Mouse (Mus musculus): ENCODE results near the gene Ms4a12. TPM values are rescaled to one million over a fixed set of nuclear protein-coding genes. Genes with fewer than 3 reads are reported as not detected.
A peak's percentile ranks its signal among the peaks of the same experiment; 100 is the strongest.

Gene Ms4a12
- polyA plus RNA-seq, 1 experiment from 2014 or later, result not detected

- Histone ChIP-seq H3K4me1 (no peaks in the 10 kb centered on the region), H3K9me3 (no peaks in the 10 kb centered on the region), H3K4me3 (no peak overlapping the region), H3K36me3 (replicated peaks) (no peaks in the 10 kb centered on the region), H3K27ac (replicated peaks) (no peak overlapping the region), H3K27me3 (replicated peaks; ENCODE audit: low read depth, poor library complexity, severe bottlenecking) (no peaks in the 10 kb centered on the region)
- WGBS, result 83% methylated on average over 5 of the region's 5 CpGs
- no peak for DNase-seq (ENCODE audit: low spot score)
These were observed 2.9 kb upstream of the Ms4a12 start for GRCm38 (mm10) chr19:11234921-11235735.

GRCm38 (mm10) chr19:11234244-11234643 lies 2.0 kb upstream of the Ms4a12 start:
- WGBS, result 81% methylated on average over 5 of the region's 5 CpGs
- DNase-seq (ENCODE audit: low spot score), result no peak
- Histone ChIP-seq H3K9me3 (no peaks in the 10 kb centered on the region), H3K4me3 (no peak overlapping the region), H3K27me3 (replicated peaks; ENCODE audit: low read depth, poor library complexity, severe bottlenecking) (no peaks in the 10 kb centered on the region), H3K4me1 (no peaks in the 10 kb centered on the region), H3K36me3 (replicated peaks) (no peaks in the 10 kb centered on the region), H3K27ac (replicated peaks) (no peak overlapping the region)

GRCm38 (mm10) chr19:11196546-11196945 lies 35.7 kb downstream of the Ms4a12 start, which contains the start of gene Ms4a13:
Gene Ms4a13 (minus strand): TSS chr19:11196737.
- no peaks in the 10 kb centered on the region for H3K27me3 ChIP-seq (replicated peaks; ENCODE audit: low read depth, poor library complexity, severe bottlenecking)
- H3K36me3 ChIP-seq (replicated peaks), result no peaks in the 10 kb centered on the region
- DNase-seq (ENCODE audit: low spot score), result no peak
- H3K9me3 ChIP-seq, result no peaks in the 10 kb centered on the region
- H3K27ac ChIP-seq (replicated peaks), result no peak within 1 kb of the TSS
- 71% methylated on average over 12 of the region's 12 CpGs for WGBS
- H3K4me1 ChIP-seq, result no peaks in the 10 kb centered on the region
- H3K4me3 ChIP-seq, result no peak within 1 kb of the TSS

GRCm38 (mm10) chr19:11192552-11192951 lies 39.7 kb downstream of the Ms4a12 start:
- no peaks in the 10 kb centered on the region for H3K4me1 ChIP-seq
- 65% methylated on average over 1 of the region's 1 CpGs for WGBS
- no peak for DNase-seq (ENCODE audit: low spot score)
- H3K27me3 ChIP-seq (replicated peaks; ENCODE audit: low read depth, poor library complexity, severe bottlenecking), result no peaks in the 10 kb centered on the region
- H3K36me3 ChIP-seq (replicated peaks), result no peaks in the 10 kb centered on the region
- no peaks in the 10 kb centered on the region for H3K9me3 ChIP-seq
- no peak overlapping the region for H3K4me3 ChIP-seq
- H3K27ac ChIP-seq (replicated peaks), result no peak overlapping the region

GRCm38 (mm10) chr19:11184121-11184520 lies 48.1 kb downstream of the Ms4a12 start:
- no peaks in the 10 kb centered on the region for H3K36me3 ChIP-seq (replicated peaks)
- no peak for DNase-seq (ENCODE audit: low spot score)
- no peaks in the 10 kb centered on the region for H3K27me3 ChIP-seq (replicated peaks; ENCODE audit: low read depth, poor library complexity, severe bottlenecking)
- H3K4me1 ChIP-seq, result no peaks in the 10 kb centered on the region
- no peaks in the 10 kb centered on the region for H3K9me3 ChIP-seq
- WGBS, result 19% methylated on average over 5 of the region's 5 CpGs
- no peak overlapping the region for H3K27ac ChIP-seq (replicated peaks)
- no peak overlapping the region for H3K4me3 ChIP-seq

- Histone ChIP-seq H3K9me3 (no peaks in the 10 kb centered on the region), H3K27me3 (replicated peaks; ENCODE audit: low read depth, poor library complexity, severe bottlenecking) (no peaks in the 10 kb centered on the region), H3K4me1 (no peaks in the 10 kb centered on the region), H3K27ac (replicated peaks) (no peak overlapping the region), H3K4me3 (no peak overlapping the region), H3K36me3 (replicated peaks) (no peaks in the 10 kb centered on the region)
- 68% methylated on average over 2 of the region's 2 CpGs for WGBS
- no peak for DNase-seq (ENCODE audit: low spot score)
These were observed 54.8 kb downstream of the Ms4a12 start for GRCm38 (mm10) chr19:11177464-11177863.

- H3K9me3 ChIP-seq, result no peaks in the 10 kb centered on the region
- peak; percentile 10 for DNase-seq (ENCODE audit: low spot score)
- H3K4me1 ChIP-seq, result no peaks in the 10 kb centered on the region
- 40% methylated on average over 10 of the region's 10 CpGs for WGBS
- H3K27ac ChIP-seq (replicated peaks), result no peak within 1 kb of the TSS
- H3K27me3 ChIP-seq (replicated peaks; ENCODE audit: low read depth, poor library complexity, severe bottlenecking), result no peaks in the 10 kb centered on the region
- H3K36me3 ChIP-seq (replicated peaks), result no peaks in the 10 kb centered on the region
- no peak within 1 kb of the TSS for H3K4me3 ChIP-seq
These were observed 67.1 kb downstream of the Ms4a12 start, which contains the start of gene 1700025F22Rik for GRCm38 (mm10) chr19:11165172-11165571. Gene 1700025F22Rik (minus strand): TSS chr19:11165320.

Other genes with a start within 250 kb of the Ms4a12 start
- not detected in 2 replicates for gene Ms4a15, start 239.2 kb downstream of the Ms4a12 start, polyA plus RNA-seq (2016; fragmentation: Nextera tagmentation; extraction: Ambion mirVana)
- gene Ms4a18, start 214.4 kb downstream of the Ms4a12 start, polyA plus RNA-seq (2016; fragmentation: Nextera tagmentation; extraction: Ambion mirVana), result not detected in 2 replicates
- gene Ms4a8a, start 151.3 kb downstream of the Ms4a12 start, polyA plus RNA-seq (2016; fragmentation: Nextera tagmentation; extraction: Ambion mirVana), result not detected in 2 replicates
- gene 1700017D01Rik, start 101.6 kb downstream of the Ms4a12 start, polyA plus RNA-seq (2016; fragmentation: Nextera tagmentation; extraction: Ambion mirVana), result not detected in 2 replicates
- gene 1700025F22Rik, start 67.1 kb downstream of the Ms4a12 start, polyA plus RNA-seq (2016; fragmentation: Nextera tagmentation; extraction: Ambion mirVana), result not detected in 2 replicates
- gene Ms4a13, start 35.7 kb downstream of the Ms4a12 start, polyA plus RNA-seq (2016; fragmentation: Nextera tagmentation; extraction: Ambion mirVana), result not detected in 2 replicates
- not detected in 2 replicates for gene Ms4a1, start 33.8 kb upstream of the Ms4a12 start, polyA plus RNA-seq (2016; fragmentation: Nextera tagmentation; extraction: Ambion mirVana)
- gene Ms4a5, start 51.4 kb upstream of the Ms4a12 start, polyA plus RNA-seq (2016; fragmentation: Nextera tagmentation; extraction: Ambion mirVana), result not detected in 2 replicates
- not detected in 2 replicates for gene Ms4a14, start 82.0 kb upstream of the Ms4a12 start, polyA plus RNA-seq (2016; fragmentation: Nextera tagmentation; extraction: Ambion mirVana)
- gene Ms4a7, start 103.7 kb upstream of the Ms4a12 start, polyA plus RNA-seq (2016; fragmentation: Nextera tagmentation; extraction: Ambion mirVana), result 0.55 TPM in 1 of 2 replicates, not detected in the other
- gene Ms4a4a, start 143.1 kb upstream of the Ms4a12 start, polyA plus RNA-seq (2016; fragmentation: Nextera tagmentation; extraction: Ambion mirVana), result 0.93 and 1.9 TPM in 2 replicates
- not detected in 2 replicates for gene Ms4a4c, start 172.3 kb upstream of the Ms4a12 start, polyA plus RNA-seq (2016; fragmentation: Nextera tagmentation; extraction: Ambion mirVana)
- not detected in 2 replicates for gene Ms4a4b, start 211.1 kb upstream of the Ms4a12 start, polyA plus RNA-seq (2016; fragmentation: Nextera tagmentation; extraction: Ambion mirVana)
- 1.2 and 1.7 TPM in 2 replicates for gene Ms4a6c, start 236.9 kb upstream of the Ms4a12 start, polyA plus RNA-seq (2016; fragmentation: Nextera tagmentation; extraction: Ambion mirVana)

Measured in embryonic facial prominence, embryonic 10.5 days (tissue).